Comparison of ENCODE assay signal across 28 mouse cellular contexts in genomic region chr11:35088136-35088535, GRCm38 (mm10). TPM values are rescaled to one million over a fixed set of nuclear protein-coding genes. Genes with fewer than 3 reads are reported as not detected.
"Had no signal": no experiment of that assay in that cellular context is flagged by ENCODE, and none has a peak within 500 bp of the region (broad histone marks: within the 10 kb centered on the region; RNA-seq: fewer than 3 reads in every experiment).

No protein-coding gene starts in this region.

- H3K9ac ChIP-seq: heart, embryonic 12.5 days; hindbrain, embryonic 12.5 days; hindbrain, embryonic 14.5 days; intestine, embryonic 15.5 days; kidney, embryonic 15.5 days; limb, embryonic 13.5 days; limb, embryonic 15.5 days; liver, embryonic 12.5 days; liver, embryonic 14.5 days had no signal

- H3K27ac ChIP-seq: gastrocnemius, adult 2 months; heart, embryonic 10.5 days; hindbrain, embryonic 10.5 days; hindbrain, embryonic 12.5 days; hindbrain, embryonic 14.5 days; intestine, embryonic 15.5 days; kidney, embryonic 15.5 days; kidney, postnatal 0 days; limb, embryonic 13.5 days; limb, embryonic 15.5 days; liver, embryonic 12.5 days; liver, embryonic 14.5 days had no signal

- H3K4me3 ChIP-seq: gastrocnemius, adult 2 months; heart, embryonic 10.5 days; heart, embryonic 12.5 days; hindbrain, embryonic 10.5 days; hindbrain, embryonic 12.5 days; intestine, embryonic 15.5 days; kidney, embryonic 15.5 days; limb, embryonic 13.5 days; limb, embryonic 15.5 days; liver, embryonic 12.5 days had no signal

- H3K4me2 ChIP-seq: heart, embryonic 12.5 days; hindbrain, embryonic 12.5 days; hindbrain, embryonic 14.5 days; intestine, embryonic 15.5 days; kidney, embryonic 15.5 days; limb, embryonic 13.5 days; limb, embryonic 15.5 days; liver, embryonic 12.5 days had no signal

- DNase-seq: gastrocnemius, adult 2 months; gastrocnemius, postnatal 10 days; gastrocnemius, postnatal 25 days; heart, adult 18-20 months; heart, postnatal 10 days; heart, postnatal 4 days; kidney, adult 2 months; kidney, adult 9 months; kidney, postnatal 14 days; kidney, postnatal 36 days; layer of hippocampus, postnatal 36 days; left cerebral cortex, postnatal 4 days had no signal

- H3K4me1 ChIP-seq: heart, embryonic 10.5 days; heart, embryonic 12.5 days; hindbrain, embryonic 10.5 days; hindbrain, embryonic 12.5 days; liver, embryonic 12.5 days had no signal

- H3K36me3 ChIP-seq: heart, embryonic 10.5 days; heart, embryonic 12.5 days; hindbrain, embryonic 10.5 days; hindbrain, embryonic 12.5 days; intestine, embryonic 15.5 days; kidney, embryonic 15.5 days; limb, embryonic 13.5 days; limb, embryonic 15.5 days; liver, embryonic 12.5 days had no signal

- H3K9me3 ChIP-seq: heart, embryonic 10.5 days; heart, embryonic 12.5 days; hindbrain, embryonic 10.5 days; hindbrain, embryonic 12.5 days; intestine, embryonic 15.5 days; kidney, embryonic 15.5 days; limb, embryonic 13.5 days; limb, embryonic 15.5 days; liver, embryonic 12.5 days had no signal

- H3K27me3 ChIP-seq: heart, embryonic 12.5 days; hindbrain, embryonic 12.5 days; intestine, embryonic 15.5 days; kidney, embryonic 15.5 days; limb, embryonic 13.5 days; limb, embryonic 15.5 days; liver, embryonic 12.5 days had no signal

- ATAC-seq: hindbrain, embryonic 16.5 days; inflammation-experienced regulatory T-cells, adult 6 months; intestine, embryonic 15.5 days; intestine, postnatal 0 days; liver, embryonic 12.5 days had no signal

RNA-seq across cellular contexts. Expression of gene Slit3, which starts 32.9 kb away (rescaled TPM):
- total RNA-seq: granulocyte monocyte progenitor cell, adult 5-6 weeks had no signal
- polyA plus RNA-seq: inflammation-experienced regulatory T-cells, adult 6 months had no signal
